Mouse (Mus musculus) lung, postnatal 10 days (tissue): ENCODE measurements around the gene D7Ertd443e.

Experiments
- DNase-seq: peaks from one replicate; pipeline ENCODE4 v3.0.0; 2021

D7Ertd443e gene

GRCm38 (mm10) chr7:134287570-134288222 is 97.8 kb downstream of the D7Ertd443e start:
- peak; percentile 57 for DNase-seq

GRCm38 (mm10) chr7:134272956-134273355 is 112.5 kb downstream of the D7Ertd443e start:
- no peak for DNase-seq

- no peak for DNase-seq
Measured at GRCm38 (mm10) chr7:134272421-134272820, 113.0 kb downstream of the D7Ertd443e start.

GRCm38 (mm10) chr7:134265783-134266182 is 119.7 kb downstream of the D7Ertd443e start:
- no peak for DNase-seq

GRCm38 (mm10) chr7:134263146-134263906 is 122.1 kb downstream of the D7Ertd443e start:
- DNase-seq = peak; percentile 84

- DNase-seq = peak; percentile 75
Measured at GRCm38 (mm10) chr7:134261003-134261701, 124.3 kb downstream of the D7Ertd443e start.

- peak; percentile 48 for DNase-seq
Measured at GRCm38 (mm10) chr7:134250273-134250870, 135.1 kb downstream of the D7Ertd443e start.

GRCm38 (mm10) chr7:134248041-134248440 is 137.4 kb downstream of the D7Ertd443e start:
- DNase-seq = no peak

- no peak for DNase-seq
Measured at GRCm38 (mm10) chr7:134246624-134247023, 138.8 kb downstream of the D7Ertd443e start.

- peak; percentile 43 for DNase-seq
Measured at GRCm38 (mm10) chr7:134242773-134243172, 142.7 kb downstream of the D7Ertd443e start.

GRCm38 (mm10) chr7:134241212-134241611 is 144.2 kb downstream of the D7Ertd443e start:
- DNase-seq = peak; percentile 54

- peak; percentile 22 for DNase-seq
Measured at GRCm38 (mm10) chr7:134240579-134240978, 144.9 kb downstream of the D7Ertd443e start.

- DNase-seq = no peak
Measured at GRCm38 (mm10) chr7:134238863-134239262, 146.6 kb downstream of the D7Ertd443e start.

GRCm38 (mm10) chr7:134237356-134237755 is 148.1 kb downstream of the D7Ertd443e start:
- DNase-seq = no peak

GRCm38 (mm10) chr7:134236727-134237126 is 148.7 kb downstream of the D7Ertd443e start:
- no peak for DNase-seq

- DNase-seq = no peak
Measured at GRCm38 (mm10) chr7:134235552-134235951, 149.9 kb downstream of the D7Ertd443e start.

- no peak for DNase-seq
Measured at GRCm38 (mm10) chr7:134231378-134232346, 153.8 kb downstream of the D7Ertd443e start, which contains the start of gene Adam12. TSS of gene Adam12 (minus strand) at chr7:134232146.

- no peak for DNase-seq
Measured at GRCm38 (mm10) chr7:134230708-134231107, 154.8 kb downstream of the D7Ertd443e start.

GRCm38 (mm10) chr7:134229899-134230298 is 155.6 kb downstream of the D7Ertd443e start:
- DNase-seq = no peak

GRCm38 (mm10) chr7:134227773-134228455 is 157.5 kb downstream of the D7Ertd443e start:
- peak; percentile 79 for DNase-seq

GRCm38 (mm10) chr7:134227101-134227500 is 158.4 kb downstream of the D7Ertd443e start:
- no peak for DNase-seq
